Mouse (Mus musculus): ENCODE data around the gene Ankrd34a. TPM values are rescaled to one million over a fixed set of nuclear protein-coding genes. Genes with fewer than 3 reads are reported as not detected.

Gene Ankrd34a
- polyA plus RNA-seq, 1 experiment from 2014 or later, result 1.3 TPM

DNA sequence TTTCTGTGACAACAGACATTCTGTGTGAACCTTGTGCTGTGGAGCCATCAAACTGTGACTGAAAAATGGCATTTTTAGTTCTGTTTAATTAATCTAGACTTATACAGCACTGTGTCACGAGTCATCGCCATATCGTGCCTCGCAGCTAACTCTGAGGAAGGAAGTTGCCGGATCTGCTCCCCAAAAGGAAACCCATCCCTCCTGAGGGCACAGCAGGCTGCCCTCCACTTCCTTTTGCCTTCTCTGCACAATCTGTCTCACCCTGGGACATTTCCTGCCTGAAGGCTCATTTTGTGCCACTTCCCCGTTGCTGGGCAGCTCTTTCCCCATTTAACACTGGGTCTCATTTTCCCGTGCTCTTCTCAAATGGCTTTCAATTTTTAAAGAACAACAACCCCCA, 31.8 kb upstream of the Ankrd34a start:
- no peak overlapping the region for H3K4me2 ChIP-seq (replicated peaks; ENCODE audit: low read depth)
- H3K4me3 ChIP-seq (ENCODE audit: low read depth, low read length), result no peak overlapping the region
- H3K9me3 ChIP-seq (ENCODE audit: control insufficient read depth, low read length), result no peaks in the 10 kb centered on the region
- no peaks in the 10 kb centered on the region for H3K27me3 ChIP-seq (ENCODE audit: control insufficient read depth, insufficient read depth, low read length)
- WGBS, result 34% methylated on average over 7 of the region's 7 CpGs
- 0 out of 2 replicates have a peak, but pooled peaks cover 3% of the 10 kb centered on the region for H3K4me1 ChIP-seq (replicated peaks; ENCODE audit: control insufficient read depth, insufficient read depth)
- ATAC-seq (ENCODE audit: low FRiP score, low TSS enrichment), result no peak
- no peak overlapping the region for H3K9ac ChIP-seq (ENCODE audit: low read length)
- peaks cover 18% of the 10 kb centered on the region for H3K36me3 ChIP-seq (ENCODE audit: control insufficient read depth, insufficient read depth, low read length)
- DNase-seq (ENCODE audit: low spot score), result peak; percentile 20
- peak overlapping the region; percentile 87 for H3K27ac ChIP-seq (replicated peaks)
- TF ChIP-seq EP300 (optimal IDR thresholded peaks at IDR 0.05), result no peak
- no peak for TF ChIP-seq CTCF (IDR thresholded peaks at IDR 0.05; ENCODE audit: low read depth)

DNA sequence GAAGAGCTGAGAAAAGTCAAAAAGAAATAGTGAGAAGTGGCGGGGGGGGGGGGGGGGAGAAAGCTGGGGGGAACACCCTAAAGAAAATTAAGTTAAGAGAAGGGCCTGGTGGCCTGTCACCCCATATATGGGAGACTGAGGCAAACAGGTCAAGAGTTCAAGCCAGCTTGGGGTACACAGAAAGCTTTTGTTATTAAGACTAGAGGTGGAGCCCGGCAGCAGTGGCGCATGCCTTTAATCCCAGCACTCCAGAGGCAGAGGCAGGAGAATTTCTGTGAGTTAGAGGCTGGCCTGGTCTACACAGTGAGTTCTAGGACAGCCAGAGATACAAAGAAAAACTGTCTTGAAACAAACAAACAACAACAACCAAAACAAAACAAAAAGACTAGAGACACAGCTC, 31.3 kb upstream of the Ankrd34a start:
- Histone ChIP-seq H3K36me3 (ENCODE audit: control insufficient read depth, insufficient read depth, low read length) (peaks cover 13% of the 10 kb centered on the region), H3K27me3 (ENCODE audit: control insufficient read depth, insufficient read depth, low read length) (no peaks in the 10 kb centered on the region), H3K9me3 (ENCODE audit: control insufficient read depth, low read length) (no peaks in the 10 kb centered on the region), H3K9ac (ENCODE audit: low read length) (no peak overlapping the region), H3K4me3 (ENCODE audit: low read depth, low read length) (no peak overlapping the region), H3K27ac (replicated peaks) (peak overlapping the region; percentile 87), H3K4me2 (replicated peaks; ENCODE audit: low read depth) (no peak overlapping the region), H3K4me1 (replicated peaks; ENCODE audit: control insufficient read depth, insufficient read depth) (peaks cover 3% of the 10 kb centered on the region; the same call in 1 of the 2 replicates)
- TF ChIP-seq CTCF (IDR thresholded peaks at IDR 0.05; ENCODE audit: low read depth) (no peak), EP300 (optimal IDR thresholded peaks at IDR 0.05) (no peak)
- ATAC-seq (ENCODE audit: low FRiP score, low TSS enrichment) (no peak), DNase-seq (ENCODE audit: low spot score) (no peak)
- 90% methylated on average over 2 of the region's 3 CpGs for WGBS

DNA sequence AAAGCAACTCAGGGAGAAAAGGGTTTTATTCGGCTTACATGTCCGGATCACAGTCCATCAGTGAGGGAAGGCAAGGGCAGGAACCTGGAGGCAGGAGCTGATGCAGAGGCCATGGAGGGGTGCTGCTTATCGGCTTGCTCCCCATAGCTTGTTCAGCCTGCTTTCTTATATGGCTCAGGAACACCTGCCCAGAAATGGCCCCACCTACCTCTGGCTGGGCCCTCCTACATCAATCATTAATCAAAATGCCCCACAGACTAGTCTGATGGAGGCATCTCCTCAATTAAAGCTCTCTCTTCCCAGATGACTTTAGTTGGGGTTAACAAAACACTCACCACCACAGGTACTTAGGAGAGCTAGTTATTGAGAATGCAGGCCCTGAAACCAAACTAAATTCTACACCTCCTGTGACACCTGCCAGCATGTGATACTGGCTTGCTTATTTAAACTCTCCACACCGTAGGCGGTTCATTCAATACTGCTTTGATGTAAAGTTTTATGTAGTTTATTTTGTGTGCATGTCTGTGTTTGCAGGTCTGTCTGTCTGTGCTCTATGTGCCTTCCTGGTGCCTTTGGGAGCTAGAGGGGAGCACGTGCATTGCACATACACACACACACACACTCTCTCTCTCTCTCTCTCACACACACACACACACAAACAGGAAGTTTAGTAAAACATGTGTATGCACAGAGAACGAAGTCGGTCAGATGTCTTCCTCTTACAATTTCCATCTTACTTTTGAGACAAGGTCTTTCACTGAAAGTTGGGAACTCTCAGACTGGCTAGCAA, 29.6 kb upstream of the Ankrd34a start:
- ATAC-seq (ENCODE audit: low FRiP score, low TSS enrichment) (no peak), DNase-seq (ENCODE audit: low spot score) (peak; percentile 51)
- WGBS, result 68% methylated on average over 8 of the region's 8 CpGs
- Histone ChIP-seq H3K9me3 (ENCODE audit: control insufficient read depth, low read length) (no peaks in the 10 kb centered on the region), H3K27me3 (ENCODE audit: control insufficient read depth, insufficient read depth, low read length) (no peaks in the 10 kb centered on the region), H3K4me1 (replicated peaks; ENCODE audit: control insufficient read depth, insufficient read depth) (peaks cover 3% of the 10 kb centered on the region; the same call in 1 of the 2 replicates), H3K4me2 (replicated peaks; ENCODE audit: low read depth) (no peak overlapping the region), H3K9ac (ENCODE audit: low read length) (no peak overlapping the region), H3K4me3 (ENCODE audit: low read depth, low read length) (no peak overlapping the region), H3K36me3 (ENCODE audit: control insufficient read depth, insufficient read depth, low read length) (no peaks in the 10 kb centered on the region), H3K27ac (replicated peaks) (peak overlapping the region; percentile 40)
- TF ChIP-seq EP300 (optimal IDR thresholded peaks at IDR 0.05) (no peak), CTCF (IDR thresholded peaks at IDR 0.05; ENCODE audit: low read depth) (no peak)

DNA sequence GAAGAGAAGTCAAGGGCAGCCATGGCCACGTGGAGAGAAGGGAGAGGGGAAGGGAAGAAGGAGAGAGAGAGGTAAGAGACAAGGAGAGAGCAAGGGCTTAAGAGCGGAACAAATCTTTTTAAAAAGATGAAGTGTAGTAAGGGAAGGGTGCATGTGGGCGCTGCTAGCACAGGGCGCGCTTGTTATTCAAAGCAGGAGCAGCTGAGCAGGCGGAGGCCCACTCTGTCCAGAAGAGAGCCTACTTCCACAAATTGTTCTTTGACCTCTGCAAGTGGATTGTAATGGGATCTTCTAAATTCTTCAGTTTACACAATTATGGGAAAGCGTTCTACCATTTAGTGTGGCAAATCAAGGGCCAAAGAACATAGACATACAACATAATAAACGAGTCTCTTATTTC, 27.8 kb upstream of the Ankrd34a start:
- Histone ChIP-seq H3K27ac (replicated peaks) (0 out of 2 replicates have a peak overlapping the region, but pooled peaks have one; percentile 4), H3K4me3 (ENCODE audit: low read depth, low read length) (no peak overlapping the region), H3K27me3 (ENCODE audit: control insufficient read depth, insufficient read depth, low read length) (no peaks in the 10 kb centered on the region), H3K36me3 (ENCODE audit: control insufficient read depth, insufficient read depth, low read length) (no peaks in the 10 kb centered on the region), H3K4me1 (replicated peaks; ENCODE audit: control insufficient read depth, insufficient read depth) (peaks cover 3% of the 10 kb centered on the region; the same call in 1 of the 2 replicates), H3K4me2 (replicated peaks; ENCODE audit: low read depth) (no peak overlapping the region), H3K9ac (ENCODE audit: low read length) (no peak overlapping the region), H3K9me3 (ENCODE audit: control insufficient read depth, low read length) (no peaks in the 10 kb centered on the region)
- DNase-seq (ENCODE audit: low spot score) (no peak), ATAC-seq (ENCODE audit: low FRiP score, low TSS enrichment) (no peak)
- WGBS, result 82% methylated on average over 8 of the region's 8 CpGs
- TF ChIP-seq EP300 (optimal IDR thresholded peaks at IDR 0.05) (no peak), CTCF (IDR thresholded peaks at IDR 0.05; ENCODE audit: low read depth) (no peak)

DNA sequence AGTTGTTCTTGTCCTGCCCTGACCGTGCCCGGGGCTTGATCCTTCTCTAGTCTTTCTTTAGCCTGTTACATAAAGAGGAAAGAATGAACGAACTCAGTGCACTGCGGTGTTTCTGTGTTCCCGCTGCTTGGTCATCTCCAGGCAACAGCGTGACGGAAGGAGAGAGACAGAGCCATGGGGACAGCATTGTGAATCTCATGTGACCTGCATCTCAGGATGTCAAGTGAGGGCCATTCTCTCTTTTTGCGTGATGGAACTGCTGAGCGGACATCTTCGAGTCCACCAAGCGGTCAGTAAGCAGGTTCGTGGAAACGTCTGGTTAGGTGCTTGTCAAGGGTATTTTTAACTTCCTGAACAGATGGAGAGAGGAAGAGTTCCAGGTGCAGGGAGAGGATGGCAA, 26.9 kb upstream of the Ankrd34a start:
- 93% methylated on average over 13 of the region's 13 CpGs for WGBS
- ATAC-seq (ENCODE audit: low FRiP score, low TSS enrichment), result no peak
- H3K4me3 ChIP-seq (ENCODE audit: low read depth, low read length), result no peak overlapping the region
- no peak overlapping the region for H3K9ac ChIP-seq (ENCODE audit: low read length)
- TF ChIP-seq EP300 (optimal IDR thresholded peaks at IDR 0.05), result no peak
- TF ChIP-seq CTCF (IDR thresholded peaks at IDR 0.05; ENCODE audit: low read depth), result no peak
- DNase-seq (ENCODE audit: low spot score), result no peak
- peaks cover 7% of the 10 kb centered on the region for H3K4me1 ChIP-seq (replicated peaks; ENCODE audit: control insufficient read depth, insufficient read depth)
- H3K4me2 ChIP-seq (replicated peaks; ENCODE audit: low read depth), result no peak overlapping the region
- H3K27ac ChIP-seq (replicated peaks), result 0 out of 2 replicates have a peak overlapping the region, but pooled peaks have one; percentile 8
- no peaks in the 10 kb centered on the region for H3K36me3 ChIP-seq (ENCODE audit: control insufficient read depth, insufficient read depth, low read length)
- no peaks in the 10 kb centered on the region for H3K27me3 ChIP-seq (ENCODE audit: control insufficient read depth, insufficient read depth, low read length)
- no peaks in the 10 kb centered on the region for H3K9me3 ChIP-seq (ENCODE audit: control insufficient read depth, low read length)

DNA sequence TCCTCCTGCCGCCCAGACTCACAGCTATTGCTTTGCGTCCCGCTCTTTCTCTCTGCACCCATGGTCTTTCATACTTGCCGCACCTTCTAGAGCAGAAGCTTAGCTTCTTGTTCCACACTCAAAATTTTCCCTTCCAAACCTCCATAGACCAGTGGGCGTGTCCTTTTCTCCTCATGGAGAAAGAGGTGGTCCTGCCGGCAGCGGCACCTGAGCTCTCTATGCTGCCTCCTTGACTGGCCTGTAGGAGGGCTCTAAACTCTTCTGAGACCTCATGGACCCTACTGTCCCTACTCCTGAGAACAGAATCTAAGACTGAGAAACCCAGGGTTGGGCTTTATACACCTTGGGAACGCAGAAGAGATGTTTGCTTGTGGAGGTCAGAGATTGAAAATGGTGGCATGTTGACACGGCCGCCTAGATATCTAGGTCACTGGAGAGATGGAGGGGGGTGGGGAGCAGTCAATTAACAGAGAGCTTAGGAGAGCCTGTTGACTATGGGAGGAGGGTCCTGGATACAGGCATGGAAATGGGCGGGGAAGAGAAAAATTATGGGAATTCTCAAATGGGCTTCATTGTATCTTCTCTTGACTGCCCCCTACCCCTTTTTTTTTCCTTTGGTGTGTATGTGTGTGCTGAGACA, 26.4 kb upstream of the Ankrd34a start:
- Histone ChIP-seq H3K27me3 (ENCODE audit: control insufficient read depth, insufficient read depth, low read length) (no peaks in the 10 kb centered on the region), H3K27ac (replicated peaks) (no peak overlapping the region), H3K4me1 (replicated peaks; ENCODE audit: control insufficient read depth, insufficient read depth) (peaks cover 4% of the 10 kb centered on the region), H3K36me3 (ENCODE audit: control insufficient read depth, insufficient read depth, low read length) (no peaks in the 10 kb centered on the region), H3K9me3 (ENCODE audit: control insufficient read depth, low read length) (no peaks in the 10 kb centered on the region), H3K4me3 (ENCODE audit: low read depth, low read length) (no peak overlapping the region), H3K4me2 (replicated peaks; ENCODE audit: low read depth) (no peak overlapping the region), H3K9ac (ENCODE audit: low read length) (no peak overlapping the region)
- DNase-seq (ENCODE audit: low spot score) (peak; percentile 27), ATAC-seq (ENCODE audit: low FRiP score, low TSS enrichment) (no peak)
- 73% methylated on average over 11 of the region's 11 CpGs for WGBS
- no peak for TF ChIP-seq CTCF (IDR thresholded peaks at IDR 0.05; ENCODE audit: low read depth)
- TF ChIP-seq EP300 (optimal IDR thresholded peaks at IDR 0.05), result no peak

All from stomach, postnatal 0 days (tissue).